Mouse (Mus musculus): ENCODE results near the gene Zfp619.

DNA sequence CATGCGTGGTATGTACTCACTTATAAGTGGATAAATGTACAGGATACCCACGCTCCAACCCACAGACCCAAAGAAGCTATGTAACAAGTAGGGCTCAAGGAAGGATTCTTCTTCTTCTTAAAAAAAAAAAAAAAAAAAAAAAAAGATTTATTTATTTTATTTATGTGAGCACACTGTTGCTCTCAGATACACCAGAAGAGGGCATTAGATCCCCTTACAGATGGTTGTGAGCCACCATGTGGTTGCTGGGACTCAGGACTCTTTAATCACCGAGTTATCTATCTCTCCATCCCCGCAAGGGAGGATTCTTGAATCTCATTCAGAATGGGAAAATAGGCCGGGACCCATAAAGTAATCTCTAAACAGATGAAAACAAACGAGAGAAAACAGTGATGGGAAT lies 33.2 kb upstream of the Zfp619 start:
- TF ChIP-seq CTCF (IDR thresholded peaks at IDR 0.05; ENCODE audit: extremely low read depth, insufficient read depth, insufficient read length, insufficient replicate concordance): no peak
- TF ChIP-seq POLR2A (IDR thresholded peaks at IDR 0.05; ENCODE audit: low read depth, low read length): no peak
